ENCODE assay signal across 27 mouse cellular contexts in genomic region chrX:102700636-102701035, GRCm38 (mm10). TPM values are rescaled to one million over a fixed set of nuclear protein-coding genes. Genes with fewer than 3 reads are reported as not detected.
A peak's percentile ranks its signal among the peaks of the same experiment; 100 is the strongest.
DNase-seq lines count a peak whose midpoint lies in the region; ATAC-seq and TF ChIP-seq lines count a peak whose summit lies in the region.
"Not testable (repeated sequence)": the region's sequence is repeated elsewhere in the genome, so short reads cannot be mapped to it uniquely, and the experiment has no call there.
"Had no signal": no experiment of that assay in that cellular context is flagged by ENCODE, and none has a peak within 500 bp of the region (broad histone marks: within the 10 kb centered on the region; RNA-seq: fewer than 3 reads in every experiment).

No protein-coding gene starts in this region.

- H3K9me3 ChIP-seq in kidney, postnatal 0 days (replicated peaks; ENCODE audit: low read length); limb, embryonic 11.5 days (ENCODE audit: control insufficient read depth, low read length): not testable (repeated sequence)

- not testable (repeated sequence) for TF ChIP-seq CTCF in kidney, postnatal 0 days (IDR thresholded peaks at IDR 0.05; ENCODE audit: low read depth)

- not testable (repeated sequence) for H3K4me3 ChIP-seq in kidney, postnatal 0 days (replicated peaks; ENCODE audit: low read depth, low read length); limb, embryonic 11.5 days (ENCODE audit: low read depth, low read length)

- not testable (repeated sequence) for ATAC-seq in kidney, postnatal 0 days (replicated peaks; ENCODE audit: low FRiP score, low read depth); limb, embryonic 11.5 days (ENCODE audit: insufficient number of reproducible peaks, low FRiP score, low TSS enrichment, low read depth)

- DNase-seq in Muller cell, postnatal 12 days (ENCODE audit: inconsistent ontology term) = peak; percentile 3
- peak; percentile 55 for DNase-seq in adrenal gland, postnatal 14 days
- DNase-seq in embryo, embryonic 9.5 days (ENCODE audit: extremely low spot score) = peak; percentile 0
- peak; percentile 9 for DNase-seq in gastrocnemius, postnatal 14 days
- DNase-seq in kidney, postnatal 0 days (ENCODE audit: low spot score) = peak; percentile 5
- DNase-seq in limb, embryonic 11.5 days (ENCODE audit: low spot score) = peak; percentile 38
- DNase-seq in neural tube, embryonic 10.5 days (ENCODE audit: extremely low spot score, low spot score) = peak; percentile 13

- not testable (repeated sequence) for H3K27me3 ChIP-seq in kidney, postnatal 0 days (ENCODE audit: insufficient read depth, low read length); limb, embryonic 11.5 days (ENCODE audit: control insufficient read depth, insufficient read depth, low read length)

- H3K4me2 ChIP-seq in kidney, postnatal 0 days (ENCODE audit: low read length); limb, embryonic 11.5 days (ENCODE audit: low read depth, severe bottlenecking): not testable (repeated sequence)

- H3K27ac ChIP-seq in kidney, postnatal 0 days; limb, embryonic 11.5 days (replicated peaks; ENCODE audit: low read depth, low read length): not testable (repeated sequence)

- H3K36me3 ChIP-seq in kidney, postnatal 0 days (ENCODE audit: insufficient read depth, low read length); limb, embryonic 11.5 days (ENCODE audit: control insufficient read depth, insufficient read depth, low read length): not testable (repeated sequence)

- not testable (repeated sequence) for H3K9ac ChIP-seq in kidney, postnatal 0 days (ENCODE audit: low read depth, low read length); limb, embryonic 11.5 days (ENCODE audit: low read length)

- not testable (repeated sequence) for H3K4me1 ChIP-seq in kidney, postnatal 0 days (replicated peaks; ENCODE audit: insufficient read depth, low read length); limb, embryonic 11.5 days (ENCODE audit: control insufficient read depth, insufficient read depth, low read length)

- WGBS in kidney, postnatal 0 days = 72% methylated on average over 3 of the region's 3 CpGs
- 70% methylated on average over 3 of the region's 3 CpGs for WGBS in limb, embryonic 11.5 days

- intact Hi-C loops in gastrocnemius, postnatal 14 days (cut with DNase I; ENCODE audit: low total_unique reads) = not testable (repeated sequence)

RNA-seq across cellular contexts. Expression of gene Gm9112, which starts 6.8 kb away (rescaled TPM):
- total RNA-seq in adrenal gland, postnatal 14 days (2021) = not detected in 2 replicates
- not detected for total RNA-seq in gastrocnemius, postnatal 14 days (2021)
- not detected in 2 replicates for polyA plus RNA-seq in kidney, postnatal 0 days (2015; fragmentation: Nextera tagmentation; extraction: Ambion mirVana)
- not detected in 2 replicates for polyA plus RNA-seq in limb, embryonic 11.5 days (2014; fragmentation: Nextera tagmentation; extraction: Ambion mirVana)
- total RNA-seq: adrenal gland, postnatal 25 days; gastrocnemius, postnatal 25 days; heart, adult 2 months; heart, postnatal 25 days; left cerebral cortex, postnatal 14 days; megakaryocyte-erythroid progenitor cell, adult 5-6 weeks had no signal
- polyA plus RNA-seq: forebrain, embryonic 15.5 days; heart, adult 2 months; heart, embryonic 13.5 days; hindbrain, embryonic 15.5 days; intestine, embryonic 14.5 days; kidney, adult 2 months; limb, embryonic 14.5 days; liver, embryonic 13.5 days; lung, adult 2 months; midbrain, embryonic 15.5 days; neural tube, embryonic 15.5 days; Patski; small intestine, adult 2 months; stomach, embryonic 16.5 days; thymus, adult 2 months had no signal

RNA-seq across cellular contexts. Expression of gene Dmrtc1b, which starts 7.0 kb away (rescaled TPM):
- not detected in 2 replicates for total RNA-seq in adrenal gland, postnatal 14 days (2021)
- total RNA-seq in gastrocnemius, postnatal 14 days (2021) = not detected
- not detected in 2 replicates for polyA plus RNA-seq in kidney, postnatal 0 days (2015; fragmentation: Nextera tagmentation; extraction: Ambion mirVana)
- not detected in 2 replicates for polyA plus RNA-seq in limb, embryonic 11.5 days (2014; fragmentation: Nextera tagmentation; extraction: Ambion mirVana)
- total RNA-seq: adrenal gland, postnatal 25 days; gastrocnemius, postnatal 25 days; heart, adult 2 months; heart, postnatal 25 days; left cerebral cortex, postnatal 14 days; megakaryocyte-erythroid progenitor cell, adult 5-6 weeks had no signal
- polyA plus RNA-seq: forebrain, embryonic 15.5 days; heart, adult 2 months; heart, embryonic 13.5 days; hindbrain, embryonic 15.5 days; intestine, embryonic 14.5 days; kidney, adult 2 months; limb, embryonic 14.5 days; liver, embryonic 13.5 days; lung, adult 2 months; midbrain, embryonic 15.5 days; neural tube, embryonic 15.5 days; Patski; small intestine, adult 2 months; stomach, embryonic 16.5 days; thymus, adult 2 months had no signal

RNA-seq across cellular contexts. Expression of gene Gm3880, which starts 13.9 kb away (rescaled TPM):
- not detected in 2 replicates for total RNA-seq in adrenal gland, postnatal 14 days (2021)
- not detected for total RNA-seq in gastrocnemius, postnatal 14 days (2021)
- polyA plus RNA-seq in kidney, postnatal 0 days (2015; fragmentation: Nextera tagmentation; extraction: Ambion mirVana) = not detected in 2 replicates
- not detected in 2 replicates for polyA plus RNA-seq in limb, embryonic 11.5 days (2014; fragmentation: Nextera tagmentation; extraction: Ambion mirVana)
- total RNA-seq: adrenal gland, postnatal 25 days; gastrocnemius, postnatal 25 days; heart, adult 2 months; heart, postnatal 25 days; left cerebral cortex, postnatal 14 days; megakaryocyte-erythroid progenitor cell, adult 5-6 weeks had no signal
- polyA plus RNA-seq: forebrain, embryonic 15.5 days; heart, adult 2 months; heart, embryonic 13.5 days; hindbrain, embryonic 15.5 days; intestine, embryonic 14.5 days; kidney, adult 2 months; limb, embryonic 14.5 days; liver, embryonic 13.5 days; lung, adult 2 months; midbrain, embryonic 15.5 days; neural tube, embryonic 15.5 days; Patski; small intestine, adult 2 months; stomach, embryonic 16.5 days; thymus, adult 2 months had no signal

RNA-seq across cellular contexts. Expression of gene Phka1, which starts 56.6 kb away (rescaled TPM):
- 12.0 and 13.0 TPM in 2 replicates for total RNA-seq in adrenal gland, postnatal 14 days (2021)
- total RNA-seq in gastrocnemius, postnatal 14 days (2021) = 100 to 1,000 TPM; 172 to 226 TPM
- polyA plus RNA-seq in kidney, postnatal 0 days (2015; fragmentation: Nextera tagmentation; extraction: Ambion mirVana) = 3.8 and 4.0 TPM in 2 replicates
- polyA plus RNA-seq in limb, embryonic 11.5 days (2014; fragmentation: Nextera tagmentation; extraction: Ambion mirVana) = 11.2 and 12.3 TPM in 2 replicates

Comparison
In these comparisons a context has a peak if more than half of its experiments do, and no peak if none do; other contexts are left out.
1. DNase-seq: peak in every context shown above with its lines; median percentile 55 in adrenal gland, postnatal 14 days; 38 in limb, embryonic 11.5 days; 13 in neural tube, embryonic 10.5 days; 9 in gastrocnemius, postnatal 14 days; 5 in kidney, postnatal 0 days; 3 in Muller cell, postnatal 12 days; 0 in embryo, embryonic 9.5 days.